8 mouse cellular contexts compared by ENCODE assay signal in genomic region chr17:34101185-34101584, GRCm38 (mm10). TPM values are rescaled to one million over a fixed set of nuclear protein-coding genes. Genes with fewer than 3 reads are reported as not detected.
DNase-seq lines count a peak whose midpoint lies in the region; ATAC-seq lines count a peak whose summit lies in the region.
"Had no signal": no experiment of that assay in that cellular context is flagged by ENCODE, and none has a peak within 500 bp of the region (broad histone marks: within the 10 kb centered on the region; RNA-seq: fewer than 3 reads in every experiment).

No protein-coding gene starts in this region.

- no peaks in the 10 kb centered on the region for H3K27me3 ChIP-seq in lung, embryonic 15.5 days
- no peaks in the 10 kb centered on the region for H3K27me3 ChIP-seq in forebrain, embryonic 15.5 days
- H3K27me3 ChIP-seq in liver, embryonic 15.5 days, result peaks cover 3% of the 10 kb centered on the region; the same call in 1 of the 2 replicates
- no peaks in the 10 kb centered on the region for H3K27me3 ChIP-seq in stomach, embryonic 16.5 days (ENCODE audit: control insufficient read depth, insufficient read depth, low read length)

- H3K4me2 ChIP-seq in lung, embryonic 15.5 days, result peak overlapping the region; percentile 42; the same call in 1 of the 2 replicates
- no peak overlapping the region for H3K4me2 ChIP-seq in forebrain, embryonic 15.5 days (replicated peaks)
- H3K4me2 ChIP-seq in liver, embryonic 15.5 days, result 0 out of 2 replicates have a peak overlapping the region, but pooled peaks have one; percentile 62
- H3K4me2 ChIP-seq in stomach, embryonic 16.5 days (ENCODE audit: low read depth, low read length), result no peak overlapping the region

- no peak overlapping the region for H3K9ac ChIP-seq in lung, embryonic 15.5 days
- no peak overlapping the region for H3K9ac ChIP-seq in forebrain, embryonic 15.5 days (replicated peaks)
- no peak overlapping the region for H3K9ac ChIP-seq in liver, embryonic 15.5 days
- H3K9ac ChIP-seq in stomach, embryonic 16.5 days (ENCODE audit: low read length), result no peak overlapping the region

- no peak for ATAC-seq in lung, embryonic 15.5 days (ENCODE audit: borderline replicate concordance, extremely low read depth, low FRiP score, low TSS enrichment)
- peak; percentile 35; the same call in 1 of the 2 replicates for ATAC-seq in forebrain, embryonic 15.5 days (replicated peaks)
- ATAC-seq in liver, embryonic 15.5 days (ENCODE audit: insufficient read depth), result no peak
- ATAC-seq in stomach, embryonic 16.5 days (ENCODE audit: insufficient read depth, low FRiP score), result peak; percentile 21; the same call in 1 of the 2 replicates

- no peak for DNase-seq in lung, adult 18-20 months
- no peak for DNase-seq in cerebellum, adult 11 months
- DNase-seq in ovary, adult 18-20 months (ENCODE audit: low spot score), result no peak

- H3K36me3 ChIP-seq in lung, embryonic 15.5 days, result no peaks in the 10 kb centered on the region
- no peaks in the 10 kb centered on the region for H3K36me3 ChIP-seq in forebrain, embryonic 15.5 days
- no peaks in the 10 kb centered on the region for H3K36me3 ChIP-seq in liver, embryonic 15.5 days (replicated peaks)
- H3K36me3 ChIP-seq in stomach, embryonic 16.5 days (ENCODE audit: control insufficient read depth, insufficient read depth, low read length), result no peaks in the 10 kb centered on the region

- no peak overlapping the region for H3K4me3 ChIP-seq in lung, embryonic 15.5 days
- H3K4me3 ChIP-seq in forebrain, embryonic 15.5 days, result no peak overlapping the region
- H3K4me3 ChIP-seq in liver, embryonic 15.5 days (replicated peaks), result no peak overlapping the region
- H3K4me3 ChIP-seq in stomach, embryonic 16.5 days (replicated peaks; ENCODE audit: low read length), result no peak overlapping the region

- no peak overlapping the region for H3K27ac ChIP-seq in lung, embryonic 15.5 days
- no peak overlapping the region for H3K27ac ChIP-seq in forebrain, embryonic 15.5 days (replicated peaks)
- H3K27ac ChIP-seq in liver, embryonic 15.5 days (replicated peaks), result no peak overlapping the region
- no peak overlapping the region for H3K27ac ChIP-seq in stomach, embryonic 16.5 days (ENCODE audit: low read length)
- H3K27ac ChIP-seq: layer of hippocampus, adult 2 months had no signal

- H3K4me1 ChIP-seq in lung, embryonic 15.5 days, result peaks cover 14% of the 10 kb centered on the region; the same call in 1 of the 2 replicates
- peaks cover 9% of the 10 kb centered on the region for H3K4me1 ChIP-seq in forebrain, embryonic 15.5 days
- peaks cover 7% of the 10 kb centered on the region for H3K4me1 ChIP-seq in liver, embryonic 15.5 days (replicated peaks)
- peaks cover 11% of the 10 kb centered on the region for H3K4me1 ChIP-seq in stomach, embryonic 16.5 days (ENCODE audit: control insufficient read depth, insufficient read depth, low read length)

- 27% methylated on average over 5 of the region's 5 CpGs for WGBS in lung, embryonic 15.5 days
- WGBS in forebrain, embryonic 15.5 days, result 31% methylated on average over 5 of the region's 5 CpGs
- WGBS in liver, embryonic 15.5 days (ENCODE audit: insufficient replicate concordance), result 19% methylated on average over 5 of the region's 5 CpGs
- WGBS in stomach, embryonic 16.5 days, result 28% methylated on average over 5 of the region's 5 CpGs

- H3K9me3 ChIP-seq in lung, embryonic 15.5 days, result no peaks in the 10 kb centered on the region
- no peaks in the 10 kb centered on the region for H3K9me3 ChIP-seq in forebrain, embryonic 15.5 days
- no peaks in the 10 kb centered on the region for H3K9me3 ChIP-seq in liver, embryonic 15.5 days (replicated peaks)
- no peaks in the 10 kb centered on the region for H3K9me3 ChIP-seq in stomach, embryonic 16.5 days (replicated peaks; ENCODE audit: control insufficient read depth, low read length)

RNA-seq across cellular contexts. Expression of gene H2-Oa, which starts 9.0 kb away (rescaled TPM):
- 0.44 and 1.0 TPM in 2 replicates for polyA plus RNA-seq in lung, embryonic 15.5 days (2015; fragmentation: Nextera tagmentation; extraction: Ambion mirVana)
- polyA plus RNA-seq in forebrain, embryonic 15.5 days (2015; fragmentation: Nextera tagmentation; extraction: Ambion mirVana), result 0.15 TPM in 1 of 2 replicates, not detected in the other
- 0.17 and 0.40 TPM in 2 replicates for polyA plus RNA-seq in liver, embryonic 15.5 days (2015; fragmentation: Nextera tagmentation; extraction: Ambion mirVana)
- polyA plus RNA-seq in stomach, embryonic 16.5 days (2015; fragmentation: Nextera tagmentation; extraction: Ambion mirVana), result 0.61 and 0.64 TPM in 2 replicates

RNA-seq across cellular contexts. Expression of gene H2-DMa, which starts 18.2 kb away (rescaled TPM):
- 12.1 and 13.8 TPM in 2 replicates for polyA plus RNA-seq in lung, embryonic 15.5 days (2015; fragmentation: Nextera tagmentation; extraction: Ambion mirVana)
- 12.9 and 13.0 TPM in 2 replicates for polyA plus RNA-seq in forebrain, embryonic 15.5 days (2015; fragmentation: Nextera tagmentation; extraction: Ambion mirVana)
- 6.4 TPM in 2 replicates for polyA plus RNA-seq in liver, embryonic 15.5 days (2015; fragmentation: Nextera tagmentation; extraction: Ambion mirVana)
- polyA plus RNA-seq in stomach, embryonic 16.5 days (2015; fragmentation: Nextera tagmentation; extraction: Ambion mirVana), result 10.8 and 11.6 TPM in 2 replicates

RNA-seq across cellular contexts. Expression of gene Brd2, which starts 21.2 kb away (rescaled TPM):
- polyA plus RNA-seq in lung, embryonic 15.5 days (2015; fragmentation: Nextera tagmentation; extraction: Ambion mirVana), result 102 and 106 TPM in 2 replicates
- 132 and 133 TPM in 2 replicates for polyA plus RNA-seq in forebrain, embryonic 15.5 days (2015; fragmentation: Nextera tagmentation; extraction: Ambion mirVana)
- 37.8 and 40.1 TPM in 2 replicates for polyA plus RNA-seq in liver, embryonic 15.5 days (2015; fragmentation: Nextera tagmentation; extraction: Ambion mirVana)
- 71.9 and 74.7 TPM in 2 replicates for polyA plus RNA-seq in stomach, embryonic 16.5 days (2015; fragmentation: Nextera tagmentation; extraction: Ambion mirVana)

RNA-seq across cellular contexts. Expression of gene H2-DMb2, which starts 41.9 kb away (rescaled TPM):
- 1.8 and 1.9 TPM in 2 replicates for polyA plus RNA-seq in lung, embryonic 15.5 days (2015; fragmentation: Nextera tagmentation; extraction: Ambion mirVana)
- 1.0 and 1.4 TPM in 2 replicates for polyA plus RNA-seq in forebrain, embryonic 15.5 days (2015; fragmentation: Nextera tagmentation; extraction: Ambion mirVana)
- polyA plus RNA-seq in liver, embryonic 15.5 days (2015; fragmentation: Nextera tagmentation; extraction: Ambion mirVana), result 0.54 and 1.0 TPM in 2 replicates
- 0.70 and 0.82 TPM in 2 replicates for polyA plus RNA-seq in stomach, embryonic 16.5 days (2015; fragmentation: Nextera tagmentation; extraction: Ambion mirVana)

RNA-seq across cellular contexts. Expression of gene H2-DMb1, which starts 51.7 kb away (rescaled TPM):
- 2.0 and 3.2 TPM in 2 replicates for polyA plus RNA-seq in lung, embryonic 15.5 days (2015; fragmentation: Nextera tagmentation; extraction: Ambion mirVana)
- 0.88 and 0.91 TPM in 2 replicates for polyA plus RNA-seq in forebrain, embryonic 15.5 days (2015; fragmentation: Nextera tagmentation; extraction: Ambion mirVana)
- polyA plus RNA-seq in liver, embryonic 15.5 days (2015; fragmentation: Nextera tagmentation; extraction: Ambion mirVana), result 1.6 and 1.7 TPM in 2 replicates
- polyA plus RNA-seq in stomach, embryonic 16.5 days (2015; fragmentation: Nextera tagmentation; extraction: Ambion mirVana), result 2.0 and 2.9 TPM in 2 replicates

Comparison
In these comparisons a context has a peak if more than half of its experiments do, and no peak if none do; other contexts are left out.
1. ATAC-seq: peak in forebrain, embryonic 15.5 days (single experiment) and stomach, embryonic 16.5 days (single experiment); none in lung, embryonic 15.5 days (single experiment) and liver, embryonic 15.5 days (single experiment).
2. H3K4me2 ChIP-seq: peak in lung, embryonic 15.5 days (single experiment) and liver, embryonic 15.5 days (single experiment); none in forebrain, embryonic 15.5 days (single experiment) and stomach, embryonic 16.5 days (single experiment).